Mouse (Mus musculus): Measurements from ENCODE around the gene Pex26.

GRCm38 (mm10) chr6:121185232-121185631 is 1.8 kb downstream of the Pex26 start:
- TF ChIP-seq POLR2A (IDR thresholded peaks at IDR 0.05; ENCODE audit: borderline replicate concordance, control insufficient read depth, low read depth, low read length): no peak
- no peak for TF ChIP-seq CTCF (IDR thresholded peaks at IDR 0.05; ENCODE audit: control insufficient read depth, insufficient read depth, low read length)
